Mouse (Mus musculus) leukemia stem cell, adult 10-12 weeks (primary cell): Measurements from ENCODE around the gene Rhob. TPM values are rescaled to one million over a fixed set of nuclear protein-coding genes. Genes with fewer than 3 reads are reported as not detected.

ENCODE experiments used
- polyA plus RNA-seq: library from polyadenylated mRNA; stranded (reverse); fragments of >175 nt; gene quantifications from 2 replicates; pipeline ENCODE4 v1.2.3, GENCODE M21; 2012; ENCODE audit warnings: low replicate concordance

Gene Rhob
- polyA plus RNA-seq, result 27.8 and 48.8 TPM in 2 replicates

DNA sequence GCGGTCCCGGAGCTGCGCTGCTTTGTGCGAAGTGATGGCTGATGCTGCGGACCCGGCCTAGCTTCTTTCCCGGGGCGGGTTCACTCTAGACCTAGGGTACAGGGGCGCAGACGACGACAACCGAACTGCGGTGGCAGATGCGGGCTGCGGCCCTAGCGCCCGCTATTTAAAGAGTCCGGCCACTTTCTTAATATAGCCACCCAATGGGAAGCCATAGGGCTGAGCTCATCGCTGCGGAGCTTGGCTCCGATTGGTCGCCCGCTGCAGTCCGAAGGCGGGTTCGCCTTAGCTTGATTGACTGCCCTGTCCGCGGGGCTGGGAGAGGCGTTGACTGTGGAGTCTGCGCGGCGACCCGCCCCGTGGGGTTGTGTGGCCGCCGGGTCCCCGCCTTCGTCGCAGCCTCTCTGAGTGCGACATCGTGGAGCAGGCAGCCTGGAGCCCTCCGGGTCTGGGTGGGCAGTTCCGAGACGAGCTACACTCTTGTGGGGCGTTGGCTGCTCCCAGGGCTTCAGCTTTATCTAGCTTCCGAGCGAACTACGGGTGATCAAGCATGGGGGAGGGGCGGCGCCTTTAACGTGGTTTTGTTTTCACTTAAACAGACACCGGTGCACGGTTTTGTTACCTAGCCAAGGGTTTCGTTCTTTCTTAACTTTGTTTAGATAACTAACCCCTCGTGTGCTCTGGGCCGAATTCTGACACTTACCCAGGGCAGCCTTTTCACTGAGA is at the start of gene Rhob:
Gene Rhob, minus strand, starts transcription at position 139 of the 726 bp plus-strand sequence.

Other genes with a start within 250 kb of the Rhob start
- gene Gdf7, start 198.1 kb downstream of the Rhob start, polyA plus RNA-seq, result not detected in 2 replicates
- 1.7 and 7.1 TPM in 2 replicates for gene Hs1bp3, start 186.6 kb downstream of the Rhob start, polyA plus RNA-seq
- gene Slc7a15, start 99.1 kb upstream of the Rhob start, polyA plus RNA-seq, result not detected in 2 replicates
- 20.6 and 27.7 TPM in 2 replicates for gene Pum2, start 174.1 kb upstream of the Rhob start, polyA plus RNA-seq